Mouse (Mus musculus) limb, embryonic 13.5 days (tissue): ENCODE results near the gene Ranbp9. TPM values are rescaled to one million over a fixed set of nuclear protein-coding genes. Genes with fewer than 3 reads are reported as not detected.

ENCODE experiments used
- ATAC-seq: fragments of 200-750 bp; cut with Nextera tagmentation; 2 replicates; pipeline ENCODE4 v1.8.0; 2017; ENCODE audit warnings: low read depth, moderate number of reproducible peaks, moderate TSS enrichment; ENCODE audit not compliant: low FRiP score
- H3K27ac ChIP-seq: fragments of 300-500 bp; sonication (generic); 2 replicates; pipeline ENCODE4 v1.5.1; 2015; ENCODE audit warnings: inconsistent platforms, mild to moderate bottlenecking, moderate library complexity
- H3K27me3 ChIP-seq: fragments of 300-500 bp; sonication (generic); 2 replicates; pipeline ENCODE4 v1.6.1; 2015; ENCODE audit warnings: mild to moderate bottlenecking, inconsistent platforms
- H3K36me3 ChIP-seq: fragments of 300-500 bp; sonication (generic); 2 replicates; pipeline ENCODE4 v1.6.1; 2015; ENCODE audit warnings: inconsistent platforms, mild to moderate bottlenecking, moderate library complexity
- H3K4me1 ChIP-seq: fragments of 300-500 bp; sonication (generic); 2 replicates; pipeline ENCODE4 v1.6.1; 2015; ENCODE audit warnings: inconsistent platforms
- H3K4me2 ChIP-seq: fragments of 300-500 bp; sonication (generic); replicated peaks from 2 replicates; pipeline ENCODE4 v1.6.1; 2015; ENCODE audit warnings: inconsistent platforms, mild to moderate bottlenecking, moderate library complexity
- H3K4me3 ChIP-seq: fragments of 300-500 bp; sonication (generic); 2 replicates; pipeline ENCODE4 v1.5.1; 2015; ENCODE audit warnings: moderate library complexity, mild to moderate bottlenecking, inconsistent platforms
- H3K9ac ChIP-seq: fragments of 300-500 bp; sonication (generic); 2 replicates; pipeline ENCODE4 v1.6.1; 2015; ENCODE audit warnings: mild to moderate bottlenecking, inconsistent platforms
- H3K9me3 ChIP-seq: fragments of 300-500 bp; sonication (generic); 2 replicates; pipeline ENCODE4 v1.6.1; 2016; ENCODE audit warnings: inconsistent platforms
- WGBS: fragments of 180-500 bp; shearing (Covaris S2); methylation state at CpG from one replicate; pipeline ENCODE4 v1.1.7; 2015; 5-methylcytosine and 5-hydroxymethylcytosine counted together
- polyA plus RNA-seq: library from polyadenylated mRNA; unstranded; fragments of >200 nt; fragmentation: Nextera tagmentation; extraction: Ambion mirVana; gene quantifications from 2 replicates; pipeline ENCODE4 v1.2.1, GENCODE M21; 2015

Ranbp9 gene
- polyA plus RNA-seq: 8.8 and 10.3 TPM in 2 replicates

DNA sequence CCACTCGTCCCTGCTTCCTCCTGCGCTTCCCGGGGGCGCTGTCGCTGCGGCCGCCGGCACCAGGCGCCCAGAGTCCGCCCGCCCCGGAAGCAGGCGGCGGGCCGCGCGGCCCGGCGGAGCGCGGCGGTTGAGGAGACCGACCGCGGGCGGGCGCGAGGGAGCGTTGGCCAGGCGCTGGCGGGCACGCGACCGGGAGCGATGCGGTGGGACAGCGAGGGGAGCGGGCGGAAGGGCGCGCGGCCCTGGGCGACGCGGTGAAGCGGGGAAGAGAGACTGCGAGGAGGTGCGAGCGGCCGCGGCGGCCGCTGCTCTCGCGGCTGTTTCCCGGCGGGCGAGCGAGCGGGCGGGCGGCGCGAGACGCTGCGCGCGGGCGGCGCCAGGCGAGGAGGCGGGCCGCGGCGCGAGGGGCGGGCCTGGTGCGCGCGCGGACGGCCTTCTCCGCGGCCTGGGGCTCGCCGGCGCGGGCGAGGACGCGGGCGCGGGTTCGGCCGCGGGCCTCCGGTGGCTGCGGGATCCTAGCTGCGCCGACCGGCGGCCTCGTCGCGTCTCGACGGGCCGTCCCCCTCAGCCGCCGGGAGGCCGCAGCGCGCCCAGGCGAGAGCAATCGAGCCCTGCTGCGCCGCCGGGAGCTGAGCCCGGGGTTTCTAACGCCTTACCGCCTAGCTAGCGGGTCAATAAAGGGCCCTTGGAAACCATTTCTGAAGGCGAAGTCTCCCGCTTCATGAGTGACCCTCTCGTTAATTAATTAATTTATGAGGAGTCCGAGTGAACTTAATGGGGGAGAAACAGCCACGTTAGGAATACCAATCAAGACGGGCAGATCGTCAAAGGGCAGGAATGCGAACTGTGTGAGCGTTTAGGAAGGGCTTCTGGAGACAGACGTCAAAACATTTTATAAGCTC, at the start of gene Ranbp9:
Gene Ranbp9, minus strand, starts transcription at position 326 of the 902 bp plus-strand sequence.
- H3K27me3 ChIP-seq: no peaks in the 10 kb centered on the region
- peak within 1 kb of the TSS; percentile 81 for H3K4me2 ChIP-seq
- H3K9ac ChIP-seq: peak within 1 kb of the TSS; percentile 99
- peak within 1 kb of the TSS; percentile 96 for H3K4me3 ChIP-seq
- peaks cover 19% of the 10 kb centered on the region for H3K4me1 ChIP-seq
- no peaks in the 10 kb centered on the region for H3K9me3 ChIP-seq
- no peaks in the 10 kb centered on the region for H3K36me3 ChIP-seq
- under 1% methylated on average over 95 of the region's 132 CpGs for WGBS
- ATAC-seq: peak; percentile 88
- peak within 1 kb of the TSS; percentile 99 for H3K27ac ChIP-seq

DNA sequence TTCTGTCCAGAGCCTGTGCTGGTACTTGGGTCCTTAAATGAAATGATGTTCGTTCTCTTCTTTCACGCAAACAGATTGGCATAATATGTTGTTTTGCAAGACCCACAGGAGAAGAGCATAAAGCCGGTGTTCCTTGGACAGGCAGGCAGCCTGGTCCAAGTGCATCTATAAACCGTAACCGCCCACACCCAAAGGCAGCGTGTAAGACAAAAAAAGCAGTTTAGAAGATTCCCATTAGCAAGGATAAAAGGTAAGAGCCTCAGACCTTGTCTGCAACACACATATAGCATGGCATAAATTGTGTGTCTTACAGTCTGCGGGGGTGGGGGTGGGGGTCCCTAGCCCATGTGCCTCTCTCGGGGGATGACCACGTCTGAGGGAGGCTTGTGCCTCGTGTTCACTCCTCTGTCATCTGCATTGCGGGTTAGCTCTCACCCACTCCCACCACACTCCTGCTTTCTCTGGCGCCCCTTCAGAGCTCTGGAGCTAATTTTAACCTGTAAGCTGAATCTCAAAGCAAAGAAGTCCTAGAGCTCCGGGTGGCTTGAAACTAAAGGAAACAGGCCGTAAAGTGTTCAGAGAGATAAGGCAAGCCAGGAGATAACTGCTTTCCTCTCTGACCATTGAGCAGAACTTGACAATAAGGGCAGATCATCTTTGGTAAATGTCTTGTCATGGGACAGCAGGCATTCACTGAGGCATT, 49.2 kb upstream of the Ranbp9 start:
- Histone ChIP-seq H3K4me1 (peaks cover 27% of the 10 kb centered on the region), H3K27me3 (no peaks in the 10 kb centered on the region), H3K4me2 (no peak overlapping the region), H3K4me3 (no peak overlapping the region), H3K9ac (no peak overlapping the region), H3K36me3 (no peaks in the 10 kb centered on the region), H3K27ac (no peak overlapping the region; the same call in 1 of the 2 replicates), H3K9me3 (no peaks in the 10 kb centered on the region)
- 51% methylated on average over 14 of the region's 14 CpGs for WGBS
- ATAC-seq: no peak

DNA sequence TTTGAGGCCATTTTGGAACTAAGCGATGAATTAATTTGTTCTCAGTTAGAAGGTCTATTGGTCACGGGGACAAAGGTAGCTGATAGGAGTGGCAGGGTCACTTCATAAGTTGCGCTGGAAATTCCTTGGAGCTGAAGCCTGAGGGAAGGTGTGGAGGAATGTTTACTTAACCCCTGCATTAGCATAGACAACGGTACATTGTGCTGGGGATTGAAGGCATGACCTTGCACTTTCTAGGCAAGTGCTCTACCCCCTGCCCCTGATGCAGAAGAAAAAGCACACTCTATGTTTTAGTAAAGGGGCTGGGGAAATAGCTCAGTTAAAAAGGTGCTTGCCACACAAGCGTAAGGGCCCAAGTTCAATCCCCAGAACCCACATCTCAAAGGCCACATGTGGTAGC, 45.2 kb upstream of the Ranbp9 start:
- WGBS: 80% methylated on average over 5 of the region's 5 CpGs
- H3K4me3 ChIP-seq: no peak overlapping the region
- H3K4me1 ChIP-seq: peaks cover 26% of the 10 kb centered on the region
- H3K36me3 ChIP-seq: no peaks in the 10 kb centered on the region
- H3K27me3 ChIP-seq: no peaks in the 10 kb centered on the region
- no peak overlapping the region for H3K4me2 ChIP-seq
- no peaks in the 10 kb centered on the region for H3K9me3 ChIP-seq
- no peak overlapping the region for H3K27ac ChIP-seq
- no peak overlapping the region for H3K9ac ChIP-seq
- ATAC-seq: no peak

DNA sequence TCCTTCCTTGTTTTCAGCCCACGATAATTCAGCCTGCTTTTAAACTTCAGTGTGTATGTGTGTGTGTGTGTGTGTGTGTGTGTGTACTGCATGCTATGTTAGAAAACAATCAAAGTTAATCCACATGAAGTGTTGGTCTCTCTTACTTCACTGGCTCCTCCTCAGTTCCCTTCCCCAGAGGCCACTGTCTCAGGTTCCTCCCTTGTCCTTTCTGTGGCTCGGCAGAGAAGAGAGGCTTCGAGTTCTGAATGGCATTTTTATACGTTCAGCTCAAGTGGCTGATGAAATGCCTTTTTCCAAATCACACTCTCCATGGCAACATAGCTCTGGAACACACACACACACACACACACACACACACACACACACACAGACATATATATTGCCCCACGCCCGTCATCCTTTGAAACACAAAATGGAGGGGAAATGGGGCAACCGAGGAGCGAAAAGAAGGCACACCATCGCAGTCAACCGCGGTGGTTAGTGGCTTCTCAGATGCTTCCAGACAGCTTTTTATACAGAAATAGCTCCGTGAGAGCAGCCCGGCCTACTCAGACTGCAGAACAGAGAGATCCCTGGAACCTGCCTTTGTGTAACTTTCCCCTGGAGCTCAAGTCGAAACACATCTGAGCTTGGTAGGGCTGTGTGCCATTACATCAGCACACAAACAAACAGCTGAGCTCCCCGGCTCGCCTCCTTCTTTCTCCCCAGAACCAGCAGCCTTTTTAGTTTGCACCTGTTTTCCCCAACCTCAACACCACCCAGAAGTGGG, 44.5 kb upstream of the Ranbp9 start:
- Histone ChIP-seq H3K4me2 (no peak overlapping the region), H3K27ac (peak overlapping the region; percentile 40; the same call in 1 of the 2 replicates)
- ATAC-seq: peak; percentile 67

DNA sequence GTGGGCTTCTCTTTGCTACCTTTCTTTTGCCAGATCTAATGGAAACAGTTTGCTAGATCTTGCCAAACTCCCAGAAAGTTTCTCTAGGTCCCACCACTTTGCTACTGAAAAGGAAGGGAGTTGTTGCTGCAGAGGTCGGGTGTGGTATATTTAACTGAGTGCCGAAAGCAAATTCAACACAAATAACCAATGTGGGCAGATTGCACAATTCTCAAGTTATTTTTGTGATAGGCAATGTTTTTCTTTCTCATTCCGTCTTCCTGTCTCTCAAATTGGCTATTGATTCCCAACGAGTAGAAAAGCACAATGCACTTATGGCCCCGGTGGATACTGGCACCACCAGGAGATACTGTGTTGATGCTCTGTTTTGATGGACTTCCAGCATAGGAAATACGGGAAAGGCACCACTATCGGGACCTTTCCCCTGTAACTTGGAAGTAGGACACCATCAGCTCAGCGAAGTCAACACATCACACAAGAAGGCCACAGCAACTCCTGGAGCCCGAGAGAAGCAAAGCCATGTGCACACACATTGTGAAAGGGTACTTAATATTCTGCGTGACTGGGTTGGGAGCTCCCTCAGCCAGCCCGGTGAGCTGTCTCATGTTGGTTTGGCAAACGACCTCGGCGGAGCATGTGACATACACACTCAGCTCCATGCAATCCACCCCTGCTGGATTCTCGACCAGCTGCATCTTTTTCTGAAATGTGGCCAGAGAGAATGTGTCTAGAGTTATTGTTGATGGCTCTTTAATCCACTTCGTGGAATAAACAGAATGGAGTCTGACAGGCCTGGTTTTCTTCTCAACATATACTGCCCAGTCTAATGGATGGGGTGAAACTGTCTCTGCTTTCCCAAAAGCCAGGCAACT, 43.6 kb upstream of the Ranbp9 start:
- no peaks in the 10 kb centered on the region for H3K9me3 ChIP-seq
- H3K4me3 ChIP-seq: no peak overlapping the region
- no peak overlapping the region for H3K4me2 ChIP-seq
- H3K36me3 ChIP-seq: no peaks in the 10 kb centered on the region
- H3K9ac ChIP-seq: no peak overlapping the region
- H3K27ac ChIP-seq: peak overlapping the region; percentile 6; the same call in 1 of the 2 replicates
- WGBS: 77% methylated on average over 16 of the region's 16 CpGs
- peaks cover 14% of the 10 kb centered on the region; the same call in 1 of the 2 replicates for H3K4me1 ChIP-seq
- no peaks in the 10 kb centered on the region for H3K27me3 ChIP-seq
- 0 out of 2 replicates have a peak, but pooled peaks have one; percentile 48 for ATAC-seq

More for the DNA sequence above, 44.5 kb upstream of the Ranbp9 start:
- no peaks in the 10 kb centered on the region for H3K36me3 ChIP-seq
- no peaks in the 10 kb centered on the region for H3K27me3 ChIP-seq
- H3K9ac ChIP-seq: no peak overlapping the region
- H3K9me3 ChIP-seq: no peaks in the 10 kb centered on the region
- 60% methylated on average over 16 of the region's 16 CpGs for WGBS
- H3K4me1 ChIP-seq: peaks cover 19% of the 10 kb centered on the region
- H3K4me3 ChIP-seq: no peak overlapping the region

DNA sequence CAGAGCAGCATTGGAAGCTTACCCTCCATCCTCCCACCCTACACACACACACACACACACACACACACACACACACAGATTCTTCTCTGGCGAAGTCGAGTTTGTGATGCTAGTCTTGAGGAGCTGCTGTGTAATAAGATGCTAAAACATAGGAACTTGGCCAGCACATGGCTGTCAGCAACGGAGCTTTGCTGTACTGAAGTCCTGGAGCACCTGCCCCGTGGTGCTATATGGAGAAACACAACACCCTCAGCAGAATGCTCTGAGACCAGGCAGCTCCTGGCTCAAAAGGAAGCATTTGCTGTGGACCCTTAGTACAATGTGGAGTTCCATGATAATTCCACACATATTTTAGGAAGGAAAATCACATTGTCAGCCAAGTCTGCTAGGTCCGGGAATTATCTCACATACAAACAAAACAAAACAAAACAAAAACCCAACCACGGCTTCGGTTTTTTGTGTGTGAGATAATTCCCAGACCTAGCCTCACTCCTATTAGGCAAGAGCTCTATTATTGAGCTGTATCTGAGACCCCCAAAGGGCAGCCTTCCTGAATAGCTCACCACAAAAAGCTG, 42.9 kb upstream of the Ranbp9 start:
- 72% methylated on average over 7 of the region's 7 CpGs for WGBS
- Histone ChIP-seq H3K27ac (no peak overlapping the region), H3K4me2 (no peak overlapping the region), H3K4me3 (no peak overlapping the region), H3K9ac (no peak overlapping the region), H3K4me1 (peaks cover 14% of the 10 kb centered on the region; the same call in 1 of the 2 replicates), H3K36me3 (no peaks in the 10 kb centered on the region), H3K27me3 (no peaks in the 10 kb centered on the region), H3K9me3 (no peaks in the 10 kb centered on the region)
- no peak for ATAC-seq

DNA sequence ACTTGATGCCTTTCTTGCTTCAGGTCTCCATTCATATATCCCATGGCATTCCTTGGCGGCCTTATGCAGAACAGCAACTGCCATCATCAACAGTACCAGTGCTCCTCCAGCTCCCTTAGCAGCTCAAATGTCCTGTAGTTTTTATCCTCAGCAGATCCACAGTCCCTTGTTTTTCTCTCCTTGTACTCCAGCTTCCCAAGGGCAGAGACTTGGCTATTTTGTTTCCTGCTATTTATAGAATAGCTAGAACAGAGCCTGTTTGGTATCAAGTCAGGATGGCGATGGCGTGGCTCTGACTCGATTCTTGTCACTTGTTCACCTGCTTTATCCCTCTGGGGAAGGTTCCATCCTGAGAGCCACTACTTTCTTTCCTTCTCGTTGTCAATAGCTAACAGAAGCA, 40.9 kb upstream of the Ranbp9 start:
- Histone ChIP-seq H3K4me2 (no peak overlapping the region), H3K9ac (no peak overlapping the region), H3K36me3 (no peaks in the 10 kb centered on the region), H3K4me1 (peaks cover 14% of the 10 kb centered on the region; the same call in 1 of the 2 replicates), H3K9me3 (0 out of 2 replicates have a peak, but pooled peaks cover under 1% of the 10 kb centered on the region), H3K4me3 (no peak overlapping the region), H3K27me3 (no peaks in the 10 kb centered on the region), H3K27ac (no peak overlapping the region)
- ATAC-seq: no peak
- WGBS: 89% methylated on average over 5 of the region's 5 CpGs

DNA sequence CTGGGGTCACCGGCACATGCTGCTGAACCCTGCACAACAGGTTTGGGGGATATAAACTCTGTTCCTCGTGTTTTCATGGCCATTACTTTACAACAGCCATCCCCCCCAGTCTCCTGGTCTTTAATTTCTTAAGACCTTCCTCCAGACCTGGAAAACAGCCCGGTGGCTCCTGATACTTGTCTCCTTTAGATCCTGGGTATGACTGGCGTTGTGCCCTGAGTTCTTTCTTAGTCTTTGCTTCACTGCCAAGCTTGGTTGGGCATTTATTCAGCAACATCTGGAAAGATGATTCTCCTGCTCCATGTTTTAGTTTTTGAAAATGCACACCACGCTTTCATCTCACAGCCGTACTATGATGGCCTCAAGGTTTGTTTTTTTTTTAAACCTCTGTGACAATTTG, 38.2 kb upstream of the Ranbp9 start:
- 60% methylated on average over 6 of the region's 6 CpGs for WGBS
- no peaks in the 10 kb centered on the region for H3K4me1 ChIP-seq
- H3K27ac ChIP-seq: no peak overlapping the region

DNA sequence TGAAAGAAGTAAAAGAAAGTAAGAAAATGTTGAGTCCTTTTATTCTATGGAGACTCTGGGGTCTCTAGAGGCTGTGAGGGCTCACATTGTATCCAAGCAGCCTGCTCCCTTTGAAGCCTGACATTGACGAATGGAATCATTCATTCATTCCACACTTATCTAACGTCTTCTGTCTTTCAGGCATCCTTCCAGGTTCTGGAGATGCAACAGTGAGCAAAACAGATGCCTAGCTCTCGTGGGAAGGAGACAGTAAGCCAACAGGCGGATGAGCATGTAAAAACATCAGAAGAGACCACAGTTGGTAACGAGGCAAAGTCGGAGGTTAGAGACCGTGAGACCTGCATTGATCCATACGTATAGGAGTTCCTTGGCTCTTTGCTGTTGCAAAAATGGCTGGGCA, 36.3 kb upstream of the Ranbp9 start:
- Histone ChIP-seq H3K4me1 (no peaks in the 10 kb centered on the region), H3K36me3 (no peaks in the 10 kb centered on the region), H3K9me3 (peaks cover 5% of the 10 kb centered on the region; the same call in 1 of the 2 replicates), H3K27ac (no peak overlapping the region), H3K27me3 (no peaks in the 10 kb centered on the region), H3K4me3 (no peak overlapping the region), H3K4me2 (no peak overlapping the region), H3K9ac (no peak overlapping the region)
- WGBS: 66% methylated on average over 8 of the region's 8 CpGs
- ATAC-seq: no peak

More for the DNA sequence above, 38.2 kb upstream of the Ranbp9 start:
- ATAC-seq: no peak
- Histone ChIP-seq H3K9ac (no peak overlapping the region), H3K27me3 (no peaks in the 10 kb centered on the region), H3K4me2 (no peak overlapping the region), H3K9me3 (peaks cover 5% of the 10 kb centered on the region; the same call in 1 of the 2 replicates), H3K4me3 (no peak overlapping the region), H3K36me3 (no peaks in the 10 kb centered on the region)

DNA sequence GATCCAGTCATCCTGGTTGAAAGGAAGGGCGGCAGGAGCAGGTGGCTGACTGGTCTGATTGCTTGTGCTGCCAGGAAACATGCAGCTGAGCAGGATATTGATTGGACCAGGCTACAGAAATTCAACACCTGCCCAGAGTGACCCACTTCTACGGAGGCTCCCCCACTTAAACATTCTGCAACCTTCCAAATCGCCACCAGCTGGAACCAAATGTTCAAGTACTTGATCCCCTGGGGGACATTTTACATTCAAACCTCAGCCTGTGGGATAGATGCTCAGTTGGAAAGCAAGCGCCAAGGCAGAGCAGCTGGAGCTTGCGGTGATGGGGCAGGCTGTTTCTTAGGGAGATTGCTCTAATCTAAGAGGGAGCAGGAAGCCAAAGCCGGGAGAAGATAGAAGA, 35.8 kb upstream of the Ranbp9 start:
- ATAC-seq: no peak
- H3K27me3 ChIP-seq: no peaks in the 10 kb centered on the region
- no peak overlapping the region for H3K9ac ChIP-seq
- no peaks in the 10 kb centered on the region for H3K36me3 ChIP-seq
- no peaks in the 10 kb centered on the region for H3K4me1 ChIP-seq
- H3K27ac ChIP-seq: no peak overlapping the region
- H3K9me3 ChIP-seq: peaks cover 5% of the 10 kb centered on the region; the same call in 1 of the 2 replicates
- H3K4me2 ChIP-seq: no peak overlapping the region
- no peak overlapping the region for H3K4me3 ChIP-seq
- 46% methylated on average over 6 of the region's 6 CpGs for WGBS
